Comparison of ENCODE assay signal across 8 mouse cellular contexts in the genomic region with DNA sequence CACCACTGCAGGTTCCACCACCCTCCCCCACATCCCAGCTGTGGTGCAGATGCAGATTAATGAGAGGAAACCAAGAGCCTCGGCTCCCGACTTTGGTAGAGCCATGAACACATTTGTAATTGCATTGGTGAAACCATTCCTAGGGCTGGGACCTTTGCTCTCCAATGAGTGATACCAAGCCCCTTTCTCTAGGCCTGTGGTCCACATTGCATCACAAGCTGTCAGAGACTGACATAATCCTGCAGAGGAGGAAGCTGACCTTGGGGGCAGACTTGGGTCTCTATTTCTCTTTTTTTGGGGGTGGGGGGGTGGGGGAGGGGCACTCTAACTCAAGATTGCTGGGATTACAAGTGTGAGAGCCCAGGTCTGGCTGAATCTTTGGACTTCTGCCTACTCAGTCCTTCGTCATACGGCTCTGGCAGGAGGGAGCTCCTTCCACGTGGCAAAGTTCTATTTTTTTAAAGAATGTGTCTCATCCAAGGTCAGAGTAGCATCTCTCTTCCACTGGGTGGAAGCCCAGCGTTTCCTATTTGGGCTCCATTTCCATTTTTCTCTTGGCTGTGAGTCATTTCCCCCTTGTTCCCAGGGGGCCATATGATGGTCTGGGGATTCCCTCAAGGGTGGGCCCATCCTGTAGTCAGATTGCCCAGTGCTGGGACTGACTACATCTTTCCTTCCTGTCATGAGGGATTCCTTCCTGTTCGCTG. TPM values are rescaled to one million over a fixed set of nuclear protein-coding genes. Genes with fewer than 3 reads are reported as not detected.
DNase-seq lines count a peak whose midpoint lies in the region; ATAC-seq and TF ChIP-seq lines count a peak whose summit lies in the region.
"Had no signal": no experiment of that assay in that cellular context is flagged by ENCODE, and none has a peak within 500 bp of the region (broad histone marks: within the 10 kb centered on the region; RNA-seq: fewer than 3 reads in every experiment).

No protein-coding gene starts in this region.

- DNase-seq in CH12.LX (ENCODE audit: extremely low read depth) = peak; percentile 94
- DNase-seq in lung, postnatal 36 days = peak; percentile 60
- no peak for DNase-seq in layer of hippocampus, postnatal 14 days (ENCODE audit: low spot score in 2 of 2)
- DNase-seq in embryo, embryonic 10.5 days (ENCODE audit: low spot score) = no peak
- DNase-seq in thymus, adult 18-20 months = no peak

- dilution Hi-C loops in CH12.LX (cut with MboI; ENCODE audit: extremely low pct_ligation_motif_present, extremely low pct_unique_long_range_greater_than_20kb, low sequenced_read_pairs) = no loop called here

- peak overlapping the region; percentile 47 for H3K27ac ChIP-seq in CH12.LX (ENCODE audit: insufficient read depth, low read depth)
- H3K27ac ChIP-seq in bone marrow macrophage, adult 2 months (ENCODE audit: insufficient read depth, low read depth, low read length) = peak overlapping the region; percentile 61
- no peak overlapping the region for H3K27ac ChIP-seq in kidney, embryonic 16.5 days (ENCODE audit: low read length)
- H3K27ac ChIP-seq: embryonic facial prominence, embryonic 15.5 days had no signal

- peaks cover 16 to 66% of the 10 kb centered on the region in 2 experiments for H3K36me3 ChIP-seq in CH12.LX (replicated peaks in 1 of 2; ENCODE audit: control insufficient read depth in 1 of 2, insufficient read depth in 1 of 2, low read length in 1 of 2)
- no peaks in the 10 kb centered on the region for H3K36me3 ChIP-seq in kidney, embryonic 16.5 days (ENCODE audit: insufficient read depth, low read length)

- H3K9me3 ChIP-seq in CH12.LX (replicated peaks; ENCODE audit: low read length) = peaks cover 13% of the 10 kb centered on the region
- no peaks in the 10 kb centered on the region for H3K9me3 ChIP-seq in kidney, embryonic 16.5 days (ENCODE audit: low read length)
- H3K9me3 ChIP-seq: embryonic facial prominence, embryonic 15.5 days had no signal

- H3K9ac ChIP-seq in CH12.LX (ENCODE audit: insufficient read depth, low read depth) = no peak overlapping the region
- H3K9ac ChIP-seq in kidney, embryonic 16.5 days (replicated peaks; ENCODE audit: low read length) = no peak overlapping the region
- H3K9ac ChIP-seq: embryonic facial prominence, embryonic 15.5 days had no signal

- ATAC-seq in kidney, embryonic 16.5 days (ENCODE audit: low FRiP score, low TSS enrichment) = 0 out of 2 replicates have a peak, but pooled peaks have one; percentile 39

- no peak overlapping the region for H3K4me3 ChIP-seq in CH12.LX (replicated peaks in 1 of 3; ENCODE audit: low read depth in 2 of 3, low read length in 2 of 3, poor library complexity in 1 of 3)
- H3K4me3 ChIP-seq in bone marrow macrophage, adult 2 months (ENCODE audit: insufficient read depth, low read length) = peak overlapping the region; percentile 18; the same call in 1 of the 2 replicates
- H3K4me3 ChIP-seq in kidney, embryonic 16.5 days (ENCODE audit: low read length) = no peak overlapping the region
- H3K4me3 ChIP-seq: embryonic facial prominence, embryonic 15.5 days had no signal

- WGBS in kidney, embryonic 16.5 days = 41% methylated on average over 7 of the region's 7 CpGs

- H3K79me2 ChIP-seq in CH12.LX (replicated peaks; ENCODE audit: control insufficient read depth, extremely low read depth, insufficient read depth, poor library complexity, severe bottlenecking) = peaks cover 36% of the 10 kb centered on the region

- peak; percentile 34; the same call in 1 of the 2 replicates for TF ChIP-seq POLR2A in CH12.LX (IDR thresholded peaks at IDR 0.05; ENCODE audit: low read depth, low read length)
- TF ChIP-seq POLR2A in bone marrow macrophage, adult 2 months (IDR thresholded peaks at IDR 0.05; ENCODE audit: borderline replicate concordance, low read depth, low read length) = no peak

- TF ChIP-seq CTCF in CH12.LX (conservative IDR thresholded peaks at IDR 0.05 in 1 of 2, IDR thresholded peaks at IDR 0.05 in 1 of 2; ENCODE audit: low read depth in 2 of 2, low read length in 2 of 2) = no peak
- TF ChIP-seq CTCF in bone marrow macrophage, adult 2 months (IDR thresholded peaks at IDR 0.05; ENCODE audit: low read depth, low read length) = no peak

- H3K27me3 ChIP-seq in CH12.LX (replicated peaks) = no peaks in the 10 kb centered on the region
- H3K27me3 ChIP-seq in kidney, embryonic 16.5 days (ENCODE audit: insufficient read depth, low read length) = no peaks in the 10 kb centered on the region
- H3K27me3 ChIP-seq: embryonic facial prominence, embryonic 15.5 days had no signal

- no peak; the same call in none of the 2 replicates for TF ChIP-seq RAD21 in CH12.LX (IDR thresholded peaks at IDR 0.05; ENCODE audit: low read depth, low read length)

- H3K4me1 ChIP-seq in CH12.LX (ENCODE audit: control insufficient read depth in 1 of 2, insufficient read depth in 2 of 2) = peaks cover 59 to 88% of the 10 kb centered on the region in 2 experiments
- H3K4me1 ChIP-seq in bone marrow macrophage, adult 2 months (ENCODE audit: control insufficient read depth, insufficient read depth, low read length) = peaks cover 51% of the 10 kb centered on the region
- peaks cover 31% of the 10 kb centered on the region for H3K4me1 ChIP-seq in kidney, embryonic 16.5 days (ENCODE audit: insufficient read depth, low read length)

- in situ Hi-C loops in CH12.LX (cut with MboI; ENCODE audit: low pct_ligation_motif_present, low pct_unique_long_range_greater_than_20kb, low sequenced_read_pairs) = loop anchor here (25.0 kb wide), 1 partner anchor 591 kb away; the partner anchor contains the start of gene Igf2r

- TF ChIP-seq EP300 in CH12.LX (IDR thresholded peaks at IDR 0.05; ENCODE audit: low read length) = peak; percentile 94

- H3K4me2 ChIP-seq in CH12.LX (ENCODE audit: insufficient read depth, low read depth, poor library complexity, severe bottlenecking) = peak overlapping the region; percentile 79
- H3K4me2 ChIP-seq in kidney, embryonic 16.5 days (replicated peaks; ENCODE audit: low read depth, low read length) = no peak overlapping the region
- H3K4me2 ChIP-seq: embryonic facial prominence, embryonic 15.5 days had no signal

TF ChIP-seq in CH12.LX, 34 proteins besides CTCF, POLR2A, EP300 and RAD21:
- TF ChIP-seq MXI1 (IDR thresholded peaks at IDR 0.05; ENCODE audit: low read depth, low read length) = peak; percentile 80; the same call in 1 of the 2 replicates
- no peak for TF ChIP-seq USF1 (IDR thresholded peaks at IDR 0.05; ENCODE audit: low read depth, low read length)
- peak; percentile 20 for TF ChIP-seq SMC3 (IDR thresholded peaks at IDR 0.05; ENCODE audit: low read depth, low read length)
- peak; percentile 79 for TF ChIP-seq ZNF384 (IDR thresholded peaks at IDR 0.05; ENCODE audit: low read depth, low read length)
- peak; percentile 83 for TF ChIP-seq CHD2 (IDR thresholded peaks at IDR 0.05; ENCODE audit: low read length)
- TF ChIP-seq MAX (IDR thresholded peaks at IDR 0.05; ENCODE audit: low read length) = peak; percentile 88
- TF ChIP-seq UBTF (IDR thresholded peaks at IDR 0.05; ENCODE audit: low read depth, low read length) = no peak
- TF ChIP-seq TCF12 (IDR thresholded peaks at IDR 0.05; ENCODE audit: low read depth, low read length) = peak; percentile 95
- TF ChIP-seq RCOR1 (conservative IDR thresholded peaks at IDR 0.05; ENCODE audit: low read depth, low read length) = peak; percentile 71; the same call in 1 of the 2 replicates
- TF ChIP-seq KAT2A (IDR thresholded peaks at IDR 0.05; ENCODE audit: insufficient replicate concordance, low read length) = peak; percentile 79; the same call in 1 of the 2 replicates
- TF ChIP-seq GABPA (IDR thresholded peaks at IDR 0.05; ENCODE audit: insufficient replicate concordance, low read depth, low read length) = no peak
- peak; percentile 56; the same call in 1 of the 2 replicates for TF ChIP-seq ELF1 (IDR thresholded peaks at IDR 0.05; ENCODE audit: low read depth, low read length)
- TF ChIP-seq BHLHE40 (IDR thresholded peaks at IDR 0.05; ENCODE audit: low read depth, low read length) = peak; percentile 85
- peak; percentile 73 for TF ChIP-seq MAFK (IDR thresholded peaks at IDR 0.05; ENCODE audit: insufficient replicate concordance, low read length)
- TF ChIP-seq MAZ (IDR thresholded peaks at IDR 0.05; ENCODE audit: low read depth, low read length) = 0 out of 2 replicates have a peak, but pooled peaks have one; percentile 73
- no peak for TF ChIP-seq ZC3H11A (IDR thresholded peaks at IDR 0.05; ENCODE audit: low read depth, low read length)
- TF ChIP-seq JUN (IDR thresholded peaks at IDR 0.05; ENCODE audit: insufficient read depth, low read depth, low read length) = peak; percentile 90
- peak; percentile 99 for TF ChIP-seq ETS1 (conservative IDR thresholded peaks at IDR 0.05; ENCODE audit: low read depth, low read length)
- TF ChIP-seq MEF2A (IDR thresholded peaks at IDR 0.05; ENCODE audit: borderline replicate concordance, low read depth, low read length) = peak; percentile 97
- TF ChIP-seq E2F4 (IDR thresholded peaks at IDR 0.05; ENCODE audit: insufficient replicate concordance, low read depth, low read length) = 0 out of 2 replicates have a peak, but pooled peaks have one; percentile 29
- TF ChIP-seq NRF1 (IDR thresholded peaks at IDR 0.05; ENCODE audit: low read depth, low read length) = no peak
- TF ChIP-seq HCFC1 (IDR thresholded peaks at IDR 0.05; ENCODE audit: low read depth, low read length) = peak; percentile 39; the same call in 1 of the 2 replicates
- peak; percentile 93 for TF ChIP-seq IRF4 (IDR thresholded peaks at IDR 0.05; ENCODE audit: low read depth, low read length)
- peak; percentile 87 for TF ChIP-seq JUND (conservative IDR thresholded peaks at IDR 0.05; ENCODE audit: low read depth, low read length)
- no peak for TF ChIP-seq ZKSCAN1 (IDR thresholded peaks at IDR 0.05; ENCODE audit: borderline replicate concordance, low read depth, low read length)
- no peak for TF ChIP-seq POLR2AphosphoS2 (IDR thresholded peaks at IDR 0.05; ENCODE audit: low read depth, low read length)

RNA-seq across cellular contexts. Expression of gene Agpat4, which starts 52.4 kb away (rescaled TPM):
- total RNA-seq in CH12.LX (2012; rRNA removed) (74.2 and 83.2 TPM in 2 replicates), CH12.LX (2014; rRNA removed) (32.0 and 34.7 TPM in 2 replicates)
- 44.0 and 44.5 TPM in 2 replicates for polyA plus RNA-seq in CH12.LX (2012; ENCODE audit: insufficient read length, low read depth)
- 13.9 and 18.8 TPM in 2 replicates for polyA plus RNA-seq in bone marrow macrophage, adult 2 months (2012; ENCODE audit: insufficient read depth, insufficient read length, missing spikeins)
- polyA plus RNA-seq in kidney, embryonic 16.5 days (2015; fragmentation: Nextera tagmentation; extraction: Ambion mirVana) = 38.3 and 39.8 TPM in 2 replicates
- 10 to 100 TPM; 70.3 to 73.9 TPM for total RNA-seq in layer of hippocampus, postnatal 14 days (2021)

Comparison
In these comparisons a context has a peak if more than half of its experiments do, and no peak if none do; other contexts are left out.
1. DNase-seq: peak in CH12.LX (single experiment) and lung, postnatal 36 days (single experiment); none in layer of hippocampus, postnatal 14 days (0 of 2), embryo, embryonic 10.5 days (single experiment) and thymus, adult 18-20 months (0 of 2).